Mouse (Mus musculus) kidney, embryonic 14.5 days (tissue): ENCODE results near the gene Syngr4. TPM values are rescaled to one million over a fixed set of nuclear protein-coding genes. Genes with fewer than 3 reads are reported as not detected.

Source experiments
- ATAC-seq: fragments of 200-750 bp; cut with Nextera tagmentation; 2 replicates; pipeline ENCODE4 v1.8.0; 2017; ENCODE audit warnings: moderate number of reproducible peaks, mild to moderate bottlenecking, moderate TSS enrichment, moderate library complexity; ENCODE audit not compliant: low FRiP score, low TSS enrichment
- H3K27ac ChIP-seq: fragments of 300-500 bp; sonication (generic); 2 replicates; pipeline ENCODE4 v1.5.1; 2014; ENCODE audit warnings: low read depth, mild to moderate bottlenecking, low read length, moderate library complexity, mixed read lengths
- H3K27me3 ChIP-seq: fragments of 300-500 bp; sonication (generic); 2 replicates; pipeline ENCODE4 v1.6.1; 2014; ENCODE audit warnings: mild to moderate bottlenecking, low read length; ENCODE audit not compliant: control insufficient read depth, insufficient read depth
- H3K36me3 ChIP-seq: fragments of 300-500 bp; sonication (generic); 2 replicates; pipeline ENCODE4 v1.6.1; 2014; ENCODE audit warnings: low read length, mixed read lengths; ENCODE audit not compliant: control insufficient read depth, insufficient read depth
- H3K4me1 ChIP-seq: fragments of 300-500 bp; sonication (generic); 2 replicates; pipeline ENCODE4 v1.6.1; 2014; ENCODE audit warnings: low read length, mixed read lengths; ENCODE audit not compliant: control insufficient read depth, insufficient read depth
- H3K4me2 ChIP-seq: fragments of 300-500 bp; sonication (generic); replicated peaks from 2 replicates; pipeline ENCODE4 v1.6.1; 2014; ENCODE audit warnings: low read depth, mild to moderate bottlenecking, low read length
- H3K4me3 ChIP-seq: fragments of 300-500 bp; sonication (generic); 2 replicates; pipeline ENCODE4 v1.5.1; 2014; ENCODE audit warnings: mild to moderate bottlenecking, low read length
- H3K9ac ChIP-seq: fragments of 300-500 bp; sonication (generic); 2 replicates; pipeline ENCODE4 v1.6.1; 2014; ENCODE audit warnings: low read depth, mild to moderate bottlenecking, low read length, moderate library complexity
- H3K9me3 ChIP-seq: fragments of 300-500 bp; sonication (generic); 2 replicates; pipeline ENCODE4 v1.6.1; 2016; ENCODE audit warnings: low read length; ENCODE audit not compliant: control insufficient read depth
- WGBS: fragments of 180-500 bp; shearing (Covaris S2); extraction: QIAGEN DNeasy Blood & Tissue Kit; methylation state at CpG from one replicate; pipeline ENCODE4 v1.1.7; 2014; 5-methylcytosine and 5-hydroxymethylcytosine counted together
- polyA plus RNA-seq: library from polyadenylated mRNA; unstranded; fragments of >200 nt; fragmentation: Nextera tagmentation; extraction: Ambion mirVana; gene quantifications from 2 replicates; pipeline ENCODE4 v1.2.1, GENCODE M21; 2014

The Syngr4 gene
- polyA plus RNA-seq, 1 experiment from 2014 or later, result 2.1 TPM

- no peak for ATAC-seq
- no peaks in the 10 kb centered on the region for H3K27me3 ChIP-seq
- H3K4me2 ChIP-seq, result peak overlapping the region; percentile 44; the same call in 1 of the 2 replicates
- no peaks in the 10 kb centered on the region; the same call in 1 of the 2 replicates for H3K36me3 ChIP-seq
- H3K4me1 ChIP-seq, result peaks cover 57% of the 10 kb centered on the region
- no peaks in the 10 kb centered on the region for H3K9me3 ChIP-seq
- peak overlapping the region; percentile 23; the same call in 1 of the 2 replicates for H3K9ac ChIP-seq
- WGBS, result 76% methylated on average over 15 of the region's 15 CpGs
- no peak overlapping the region for H3K4me3 ChIP-seq
- peak overlapping the region; percentile 90 for H3K27ac ChIP-seq
Measured at GRCm38 (mm10) chr7:45917926-45918325, 21.4 kb upstream of the Syngr4 start.

GRCm38 (mm10) chr7:45917004-45917704 is 20.6 kb upstream of the Syngr4 start:
- Histone ChIP-seq H3K4me3 (peak overlapping the region; percentile 18; the same call in 1 of the 2 replicates), H3K36me3 (no peaks in the 10 kb centered on the region; the same call in 1 of the 2 replicates), H3K27ac (peak overlapping the region; percentile 90), H3K4me2 (peak overlapping the region; percentile 44), H3K9ac (peak overlapping the region; percentile 36), H3K27me3 (no peaks in the 10 kb centered on the region), H3K9me3 (no peaks in the 10 kb centered on the region), H3K4me1 (peaks cover 50% of the 10 kb centered on the region)
- 12% methylated on average over 13 of the region's 13 CpGs for WGBS
- ATAC-seq, result peak; percentile 14

- WGBS, result 31% methylated on average over 26 of the region's 26 CpGs
- peaks cover 42% of the 10 kb centered on the region for H3K4me1 ChIP-seq
Measured at GRCm38 (mm10) chr7:45916056-45917003, 19.8 kb upstream of the Syngr4 start.

GRCm38 (mm10) chr7:45915011-45915410 is 18.5 kb upstream of the Syngr4 start:
- no peak overlapping the region for H3K4me3 ChIP-seq
- H3K4me2 ChIP-seq, result no peak overlapping the region
- peaks cover 32% of the 10 kb centered on the region for H3K4me1 ChIP-seq
- no peak overlapping the region for H3K27ac ChIP-seq
- no peak for ATAC-seq
- H3K36me3 ChIP-seq, result peaks cover under 1% of the 10 kb centered on the region; the same call in 1 of the 2 replicates
- H3K27me3 ChIP-seq, result no peaks in the 10 kb centered on the region
- WGBS, result 88% methylated on average over 5 of the region's 5 CpGs
- no peak overlapping the region for H3K9ac ChIP-seq
- no peaks in the 10 kb centered on the region for H3K9me3 ChIP-seq

More at GRCm38 (mm10) chr7:45916056-45917003, 19.8 kb upstream of the Syngr4 start:
- Histone ChIP-seq H3K4me3 (peak overlapping the region; percentile 18), H3K9me3 (no peaks in the 10 kb centered on the region), H3K27ac (peak overlapping the region; percentile 90), H3K9ac (peak overlapping the region; percentile 42), H3K36me3 (no peaks in the 10 kb centered on the region; the same call in 1 of the 2 replicates), H3K4me2 (peak overlapping the region; percentile 44), H3K27me3 (no peaks in the 10 kb centered on the region)
- ATAC-seq, result peak; percentile 82

GRCm38 (mm10) chr7:45914067-45914466 is 17.6 kb upstream of the Syngr4 start:
- Histone ChIP-seq H3K4me2 (no peak overlapping the region), H3K36me3 (peaks cover 5% of the 10 kb centered on the region; the same call in 1 of the 2 replicates), H3K9me3 (no peaks in the 10 kb centered on the region), H3K27me3 (no peaks in the 10 kb centered on the region), H3K4me3 (no peak overlapping the region), H3K27ac (no peak overlapping the region), H3K4me1 (peaks cover 25% of the 10 kb centered on the region), H3K9ac (0 out of 2 replicates have a peak overlapping the region, but pooled peaks have one; percentile 18)
- 88% methylated on average over 6 of the region's 6 CpGs for WGBS
- no peak for ATAC-seq

GRCm38 (mm10) chr7:45909145-45909544 is 12.6 kb upstream of the Syngr4 start:
- H3K9ac ChIP-seq, result no peak overlapping the region
- no peak overlapping the region for H3K27ac ChIP-seq
- ATAC-seq, result no peak
- H3K4me1 ChIP-seq, result no peaks in the 10 kb centered on the region
- 91% methylated on average over 16 of the region's 16 CpGs for WGBS
- peaks cover 5% of the 10 kb centered on the region; the same call in 1 of the 2 replicates for H3K36me3 ChIP-seq
- H3K4me3 ChIP-seq, result no peak overlapping the region
- no peaks in the 10 kb centered on the region for H3K27me3 ChIP-seq
- no peaks in the 10 kb centered on the region for H3K9me3 ChIP-seq
- no peak overlapping the region for H3K4me2 ChIP-seq

GRCm38 (mm10) chr7:45908384-45908783 is 11.9 kb upstream of the Syngr4 start:
- Histone ChIP-seq H3K9me3 (no peaks in the 10 kb centered on the region), H3K27ac (no peak overlapping the region), H3K4me2 (no peak overlapping the region), H3K9ac (no peak overlapping the region), H3K4me1 (no peaks in the 10 kb centered on the region), H3K4me3 (no peak overlapping the region), H3K27me3 (no peaks in the 10 kb centered on the region), H3K36me3 (peaks cover 5% of the 10 kb centered on the region; the same call in 1 of the 2 replicates)
- no peak for ATAC-seq

- Histone ChIP-seq H3K27ac (no peak overlapping the region), H3K9ac (no peak overlapping the region), H3K4me1 (no peaks in the 10 kb centered on the region), H3K9me3 (no peaks in the 10 kb centered on the region), H3K4me2 (no peak overlapping the region), H3K4me3 (no peak overlapping the region), H3K27me3 (no peaks in the 10 kb centered on the region), H3K36me3 (peaks cover 5% of the 10 kb centered on the region; the same call in 1 of the 2 replicates)
- ATAC-seq, result no peak
- 79% methylated on average over 9 of the region's 9 CpGs for WGBS
Measured at GRCm38 (mm10) chr7:45906622-45907021, 10.1 kb upstream of the Syngr4 start.
